Mouse (Mus musculus): Measurements from ENCODE around the gene Irx1.

DNA sequence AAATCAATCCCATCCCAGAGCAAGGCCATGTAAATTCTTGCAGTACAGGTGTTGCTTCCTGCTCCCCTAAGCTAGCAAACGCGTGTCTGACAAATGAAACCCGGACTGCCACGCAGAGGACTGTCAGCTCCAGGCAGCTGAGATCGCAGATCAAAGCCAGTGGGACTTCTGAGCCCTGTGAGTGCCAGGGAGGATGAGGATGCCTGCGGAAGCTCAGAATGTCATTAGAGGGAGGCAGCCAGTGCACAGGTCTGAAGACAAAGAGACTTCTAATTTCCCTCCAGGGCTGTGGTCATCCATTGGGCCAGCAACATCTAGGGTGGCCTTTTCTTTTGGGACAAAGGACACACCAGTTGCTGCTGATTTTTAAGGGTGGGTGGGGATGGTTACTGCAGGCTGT, 4.8 kb upstream of the Irx1 start:
- TF ChIP-seq CTCF (IDR thresholded peaks at IDR 0.05): no peak
- TF ChIP-seq POLR2A (IDR thresholded peaks at IDR 0.05; ENCODE audit: insufficient read depth, low read depth, low read length): no peak
- no peak for TF ChIP-seq EP300 (IDR thresholded peaks at IDR 0.05; ENCODE audit: insufficient read depth, low read depth, low read length)

All from heart, adult 2 months (tissue).